Mouse (Mus musculus): ENCODE measurements around the gene Defb20. TPM values are rescaled to one million over a fixed set of nuclear protein-coding genes. Genes with fewer than 3 reads are reported as not detected.

Defb20 gene
- total RNA-seq, 2 experiments from 2014 or later, result not detected

GRCm38 (mm10) chr2:152490038-152490437 is 13.2 kb downstream of the Defb20 start, which contains the start of gene Defb22:
Gene Defb22 (minus strand): TSS chr2:152490138.
- DNase-seq, result no peak
- intact Hi-C loops (cut with DNase I), result no loop called here

- DNase-seq, result no peak
- intact Hi-C loops (cut with DNase I), result no loop called here
These were observed 16.3 kb downstream of the Defb20 start for GRCm38 (mm10) chr2:152493151-152493550.

- intact Hi-C loops (cut with DNase I), result no loop called here
- no peak for DNase-seq
These were observed 21.2 kb downstream of the Defb20 start for GRCm38 (mm10) chr2:152498020-152498419.

GRCm38 (mm10) chr2:152500204-152500862 is 23.5 kb downstream of the Defb20 start:
- intact Hi-C loops (cut with DNase I), result no loop called here
- DNase-seq, result no peak

- intact Hi-C loops (cut with DNase I), result no loop called here
- no peak for DNase-seq
These were observed 24.0 kb downstream of the Defb20 start for GRCm38 (mm10) chr2:152500863-152501229.

GRCm38 (mm10) chr2:152503950-152504349 is 27.1 kb downstream of the Defb20 start:
- DNase-seq, result no peak
- intact Hi-C loops (cut with DNase I), result no loop called here

- DNase-seq, result no peak
- intact Hi-C loops (cut with DNase I), result no loop called here
These were observed 34.7 kb downstream of the Defb20 start, which contains the start of gene Defb26 for GRCm38 (mm10) chr2:152511592-152511991. Gene Defb26 (minus strand): TSS chr2:152511692.

GRCm38 (mm10) chr2:152516084-152516483 is 39.2 kb downstream of the Defb20 start:
- no peak for DNase-seq
- intact Hi-C loops (cut with DNase I), result no loop called here

- DNase-seq, result no peak
- intact Hi-C loops (cut with DNase I), result no loop called here
These were observed 41.1 kb downstream of the Defb20 start, which contains the start of gene Defb28 for GRCm38 (mm10) chr2:152517981-152518380. Gene Defb28 (plus strand): TSS chr2:152518255.

Other genes starting within 250 kb of the Defb20 start
- gene Tbc1d20, start 183.2 kb upstream of the Defb20 start, total RNA-seq (2021), result 10 to 100 TPM; 47.5 to 52.1 TPM
- gene Rbck1, start 144.4 kb upstream of the Defb20 start, total RNA-seq (2021), result 10 to 100 TPM; 69.1 to 71.2 TPM
- gene Trib3, start 133.0 kb upstream of the Defb20 start, total RNA-seq (2021), result 1 to 10 TPM; 3.2 to 3.4 TPM
- gene Nrsn2, start 100.4 kb upstream of the Defb20 start, total RNA-seq (2021), result not detected
- 10 to 100 TPM; 14.4 to 15.5 TPM for gene Sox12, start 79.0 kb upstream of the Defb20 start, total RNA-seq (2021)
- 10 to 100 TPM; 12.0 TPM for gene Zcchc3, start 62.0 kb upstream of the Defb20 start, total RNA-seq (2021)
- gene 6820408C15Rik, start 61.5 kb upstream of the Defb20 start, total RNA-seq (2021), result 1 to 10 TPM; 2.6 to 2.7 TPM
- gene Defb23, start 12.4 kb upstream of the Defb20 start, total RNA-seq (2021), result not detected
- gene Defb22, start 13.1 kb downstream of the Defb20 start, total RNA-seq (2021), result not detected
- gene Defb26, start 34.6 kb downstream of the Defb20 start, total RNA-seq (2021), result not detected
- gene Defb28, start 41.2 kb downstream of the Defb20 start, total RNA-seq (2021), result not detected
- gene Defb29, start 63.0 kb downstream of the Defb20 start, total RNA-seq (2021), result not detected
- not detected for gene Gm17416, start 92.3 kb downstream of the Defb20 start, total RNA-seq (2021)
- gene Defb21, start 95.7 kb downstream of the Defb20 start, total RNA-seq (2021), result not detected
- gene Defb19, start 103.2 kb downstream of the Defb20 start, total RNA-seq (2021), result not detected
- not detected for gene Defb45, start 122.3 kb downstream of the Defb20 start, total RNA-seq (2021)
- gene Defb36, start 127.3 kb downstream of the Defb20 start, total RNA-seq (2021), result not detected
- gene Defb25, start 146.0 kb downstream of the Defb20 start, total RNA-seq (2021), result not detected
- 10 to 100 TPM in 1 of 2 experiments, 1 to 10 TPM in 1; 9.1 to 11.9 TPM for gene Rem1, start 149.9 kb downstream of the Defb20 start, total RNA-seq (2021)
- 10 to 100 TPM; 38.7 to 42.4 TPM for gene H13, start 192.4 kb downstream of the Defb20 start, total RNA-seq (2021)
- 10 to 100 TPM; 17.4 to 18.7 TPM for gene Mcts2, start 210.0 kb downstream of the Defb20 start, total RNA-seq (2021)

All from heart, postnatal 14 days (tissue).